Mouse (Mus musculus) limb, embryonic 12.5 days (tissue): Measurements from ENCODE around the gene Cdh6. TPM values are rescaled to one million over a fixed set of nuclear protein-coding genes. Genes with fewer than 3 reads are reported as not detected.

ENCODE experiments used
- ATAC-seq: fragments of 200-750 bp; cut with Nextera tagmentation; 2 replicates; pipeline ENCODE4 v1.8.0; 2017; ENCODE audit warnings: low read depth, moderate TSS enrichment; ENCODE audit not compliant: insufficient number of reproducible peaks, insufficient read depth, low FRiP score, low TSS enrichment
- H3K27ac ChIP-seq: fragments of 300-500 bp; sonication (generic); 2 replicates; pipeline ENCODE4 v1.5.1; 2016; ENCODE audit warnings: mild to moderate bottlenecking, moderate library complexity
- H3K27me3 ChIP-seq: fragments of 300-500 bp; sonication (generic); 2 replicates; pipeline ENCODE4 v1.6.1; 2016; ENCODE audit warnings: mild to moderate bottlenecking, moderate library complexity
- H3K36me3 ChIP-seq: fragments of 300-500 bp; sonication (generic); 2 replicates; pipeline ENCODE4 v1.6.1; 2016; ENCODE audit warnings: mild to moderate bottlenecking, moderate library complexity
- H3K4me1 ChIP-seq: fragments of 300-500 bp; sonication (generic); replicated peaks from 2 replicates; pipeline ENCODE4 v1.6.1; 2016
- H3K4me2 ChIP-seq: fragments of 300-500 bp; sonication (generic); 2 replicates; pipeline ENCODE4 v1.6.1; 2016; ENCODE audit warnings: mild to moderate bottlenecking, moderate library complexity
- H3K4me3 ChIP-seq: fragments of 300-500 bp; sonication (generic); replicated peaks from 2 replicates; pipeline ENCODE4 v1.5.1; 2016; ENCODE audit warnings: mild to moderate bottlenecking
- H3K9ac ChIP-seq: fragments of 300-500 bp; sonication (generic); replicated peaks from 2 replicates; pipeline ENCODE4 v1.6.1; 2016; ENCODE audit warnings: mild to moderate bottlenecking, moderate library complexity
- H3K9me3 ChIP-seq: fragments of 300-500 bp; sonication (generic); 2 replicates; pipeline ENCODE4 v1.6.1; 2016; ENCODE audit warnings: mild to moderate bottlenecking, moderate library complexity
- WGBS: fragments of 180-500 bp; shearing (Covaris S2); methylation state at CpG from one replicate; pipeline ENCODE4 v1.1.7; 2016; 5-methylcytosine and 5-hydroxymethylcytosine counted together
- polyA plus RNA-seq: library from polyadenylated mRNA; unstranded; fragments of >200 nt; fragmentation: Nextera tagmentation; extraction: Ambion mirVana; gene quantifications from 2 replicates; pipeline ENCODE4 v1.2.1, GENCODE M21; 2016

Gene Cdh6
- polyA plus RNA-seq, 1 experiment from 2014 or later: 6.3 TPM

- Histone ChIP-seq H3K9ac (no peak overlapping the region), H3K36me3 (no peaks in the 10 kb centered on the region), H3K27ac (no peak overlapping the region), H3K27me3 (no peaks in the 10 kb centered on the region), H3K4me2 (no peak overlapping the region), H3K9me3 (no peaks in the 10 kb centered on the region), H3K4me3 (no peak overlapping the region), H3K4me1 (peaks cover 7% of the 10 kb centered on the region)
- no peak for ATAC-seq
- 81% methylated on average over 5 of the region's 5 CpGs for WGBS
Measured at GRCm38 (mm10) chr15:13057728-13058127, 115.7 kb downstream of the Cdh6 start.

GRCm38 (mm10) chr15:13057302-13057701 is 116.2 kb downstream of the Cdh6 start:
- H3K9me3 ChIP-seq: no peaks in the 10 kb centered on the region
- H3K4me2 ChIP-seq: no peak overlapping the region
- H3K27ac ChIP-seq: no peak overlapping the region
- no peaks in the 10 kb centered on the region for H3K36me3 ChIP-seq
- no peak for ATAC-seq
- H3K27me3 ChIP-seq: no peaks in the 10 kb centered on the region
- H3K9ac ChIP-seq: no peak overlapping the region
- peaks cover 7% of the 10 kb centered on the region for H3K4me1 ChIP-seq
- WGBS: 91% methylated on average over 10 of the region's 10 CpGs
- no peak overlapping the region for H3K4me3 ChIP-seq

GRCm38 (mm10) chr15:13047910-13048309 is 125.6 kb downstream of the Cdh6 start:
- Histone ChIP-seq H3K4me2 (no peak overlapping the region), H3K4me1 (no peaks in the 10 kb centered on the region), H3K9ac (no peak overlapping the region), H3K4me3 (no peak overlapping the region), H3K9me3 (no peaks in the 10 kb centered on the region), H3K36me3 (no peaks in the 10 kb centered on the region), H3K27ac (no peak overlapping the region), H3K27me3 (no peaks in the 10 kb centered on the region)
- WGBS: 78% methylated on average over 7 of the region's 7 CpGs
- ATAC-seq: no peak

GRCm38 (mm10) chr15:13034436-13034835 is 139.0 kb downstream of the Cdh6 start:
- Histone ChIP-seq H3K4me3 (no peak overlapping the region), H3K4me2 (no peak overlapping the region; the same call in 1 of the 2 replicates), H3K4me1 (no peaks in the 10 kb centered on the region; the same call in 1 of the 2 replicates), H3K36me3 (no peaks in the 10 kb centered on the region), H3K27ac (no peak overlapping the region), H3K27me3 (no peaks in the 10 kb centered on the region), H3K9ac (no peak overlapping the region), H3K9me3 (no peaks in the 10 kb centered on the region)
- no peak for ATAC-seq
- WGBS: 19% methylated on average over 16 of the region's 16 CpGs

- no peaks in the 10 kb centered on the region; the same call in 1 of the 2 replicates for H3K4me1 ChIP-seq
- no peak overlapping the region for H3K9ac ChIP-seq
- H3K27ac ChIP-seq: no peak overlapping the region
- no peak for ATAC-seq
- no peak overlapping the region for H3K4me2 ChIP-seq
- no peak overlapping the region for H3K4me3 ChIP-seq
- no peaks in the 10 kb centered on the region for H3K9me3 ChIP-seq
- H3K27me3 ChIP-seq: no peaks in the 10 kb centered on the region
- H3K36me3 ChIP-seq: no peaks in the 10 kb centered on the region
- WGBS: 87% methylated on average over 2 of the region's 2 CpGs
Measured at GRCm38 (mm10) chr15:13030641-13031040, 142.8 kb downstream of the Cdh6 start.

GRCm38 (mm10) chr15:13027513-13027912 is 146.0 kb downstream of the Cdh6 start:
- WGBS: 49% methylated on average over 5 of the region's 5 CpGs
- ATAC-seq: no peak
- Histone ChIP-seq H3K9ac (no peak overlapping the region), H3K27me3 (no peaks in the 10 kb centered on the region), H3K4me2 (no peak overlapping the region), H3K9me3 (no peaks in the 10 kb centered on the region), H3K27ac (no peak overlapping the region), H3K4me1 (no peaks in the 10 kb centered on the region), H3K4me3 (no peak overlapping the region), H3K36me3 (no peaks in the 10 kb centered on the region)

GRCm38 (mm10) chr15:13016756-13017357 is 156.6 kb downstream of the Cdh6 start:
- ATAC-seq: no peak
- no peaks in the 10 kb centered on the region for H3K27me3 ChIP-seq
- no peak overlapping the region for H3K27ac ChIP-seq
- no peak overlapping the region for H3K4me3 ChIP-seq
- no peak overlapping the region for H3K4me2 ChIP-seq
- 64% methylated on average over 2 of the region's 2 CpGs for WGBS
- 0 out of 2 replicates have a peak, but pooled peaks cover 3% of the 10 kb centered on the region for H3K9me3 ChIP-seq
- H3K36me3 ChIP-seq: no peaks in the 10 kb centered on the region
- no peaks in the 10 kb centered on the region for H3K4me1 ChIP-seq
- no peak overlapping the region for H3K9ac ChIP-seq

- Histone ChIP-seq H3K9ac (no peak overlapping the region), H3K4me1 (no peaks in the 10 kb centered on the region), H3K9me3 (peaks cover 5% of the 10 kb centered on the region; the same call in 1 of the 2 replicates), H3K27me3 (no peaks in the 10 kb centered on the region), H3K4me3 (no peak overlapping the region), H3K4me2 (no peak overlapping the region), H3K36me3 (no peaks in the 10 kb centered on the region), H3K27ac (no peak overlapping the region)
- no peak for ATAC-seq
- 72% methylated on average over 4 of the region's 4 CpGs for WGBS
Measured at GRCm38 (mm10) chr15:13008803-13009202, 164.7 kb downstream of the Cdh6 start.

- Histone ChIP-seq H3K9me3 (peaks cover 3% of the 10 kb centered on the region; the same call in 1 of the 2 replicates), H3K27me3 (no peaks in the 10 kb centered on the region), H3K4me3 (no peak overlapping the region), H3K36me3 (no peaks in the 10 kb centered on the region), H3K4me1 (no peaks in the 10 kb centered on the region), H3K27ac (no peak overlapping the region), H3K4me2 (no peak overlapping the region), H3K9ac (no peak overlapping the region)
- ATAC-seq: no peak
- 76% methylated on average over 13 of the region's 13 CpGs for WGBS
Measured at GRCm38 (mm10) chr15:13005934-13006333, 167.5 kb downstream of the Cdh6 start.

GRCm38 (mm10) chr15:13001549-13001948 is 171.9 kb downstream of the Cdh6 start:
- Histone ChIP-seq H3K9me3 (no peaks in the 10 kb centered on the region), H3K4me1 (no peaks in the 10 kb centered on the region), H3K4me2 (no peak overlapping the region), H3K36me3 (no peaks in the 10 kb centered on the region), H3K4me3 (no peak overlapping the region), H3K27me3 (no peaks in the 10 kb centered on the region), H3K9ac (no peak overlapping the region), H3K27ac (no peak overlapping the region)
- WGBS: 82% methylated on average over 7 of the region's 7 CpGs
- no peak for ATAC-seq

- Histone ChIP-seq H3K4me1 (no peaks in the 10 kb centered on the region), H3K27me3 (no peaks in the 10 kb centered on the region), H3K4me3 (no peak overlapping the region), H3K27ac (no peak overlapping the region), H3K9ac (no peak overlapping the region), H3K9me3 (peaks cover 17% of the 10 kb centered on the region; the same call in 1 of the 2 replicates), H3K36me3 (no peaks in the 10 kb centered on the region), H3K4me2 (no peak overlapping the region)
- ATAC-seq: no peak
- 85% methylated on average over 9 of the region's 9 CpGs for WGBS
Measured at GRCm38 (mm10) chr15:12994563-12995359, 178.7 kb downstream of the Cdh6 start.
